Mouse (Mus musculus) ES-Bruce4 (cell line): Measurements from ENCODE around the gene Tubg1.

Experiments
- CTCF ChIP-seq: IDR thresholded peaks from one replicate; pipeline ENCODE4 v1.8.1; 2011; ENCODE audit warnings: low read depth, low read length
- EP300 ChIP-seq: IDR thresholded peaks from 2 replicates; pipeline ENCODE4 v1.6.1; 2011; ENCODE audit warnings: low read depth, low read length; ENCODE audit not compliant: insufficient read depth
- POLR2A ChIP-seq: IDR thresholded peaks from one replicate; pipeline ENCODE4 v1.8.1; 2011; ENCODE audit warnings: low read length; ENCODE audit not compliant: insufficient read depth

GRCm38 (mm10) chr11:101103011-101103410 is 16.7 kb upstream of the Tubg1 start:
- TF ChIP-seq CTCF (no peak), EP300 (no peak), POLR2A (no peak)
